ENCODE assay signal across 8 mouse cellular contexts in genomic region chr11:77893787-77894718, GRCm38 (mm10). TPM values are rescaled to one million over a fixed set of nuclear protein-coding genes. Genes with fewer than 3 reads are reported as not detected.
DNase-seq lines count a peak whose midpoint lies in the region; ATAC-seq and TF ChIP-seq lines count a peak whose summit lies in the region.

Pipox (minus strand) TSS chr11:77894096.

- H3K4me3 ChIP-seq in gastrocnemius, adult 2 months: peak within 1 kb of the TSS; percentile 23
- H3K4me3 ChIP-seq in hindbrain, embryonic 13.5 days: no peak within 1 kb of the TSS
- no peak within 1 kb of the TSS for H3K4me3 ChIP-seq in lung, embryonic 16.5 days (ENCODE audit: low read length)

- H3K27me3 ChIP-seq in hindbrain, embryonic 13.5 days: peaks cover 11% of the 10 kb centered on the region
- H3K27me3 ChIP-seq in lung, embryonic 16.5 days (ENCODE audit: control insufficient read depth, insufficient read depth, low read depth, low read length): 0 out of 2 replicates have a peak, but pooled peaks cover 2% of the 10 kb centered on the region

- H3K27ac ChIP-seq in gastrocnemius, adult 2 months: peak within 1 kb of the TSS; percentile 44; the same call in 1 of the 2 replicates
- H3K27ac ChIP-seq in hindbrain, embryonic 13.5 days: peak within 1 kb of the TSS; percentile 85
- peak within 1 kb of the TSS; percentile 79 for H3K27ac ChIP-seq in lung, embryonic 16.5 days (ENCODE audit: low read length)

- intact Hi-C loops in gastrocnemius, adult 2 months (cut with DNase I): no loop called here

- 8% methylated on average over 11 of the region's 11 CpGs for WGBS in hindbrain, embryonic 13.5 days
- 15% methylated on average over 11 of the region's 11 CpGs for WGBS in lung, embryonic 16.5 days

- no peaks in the 10 kb centered on the region for H3K9me3 ChIP-seq in hindbrain, embryonic 13.5 days
- H3K9me3 ChIP-seq in lung, embryonic 16.5 days (ENCODE audit: control insufficient read depth, low read length): no peaks in the 10 kb centered on the region

- H3K4me2 ChIP-seq in hindbrain, embryonic 13.5 days: peak within 1 kb of the TSS; percentile 34
- peak within 1 kb of the TSS; percentile 26 for H3K4me2 ChIP-seq in lung, embryonic 16.5 days (ENCODE audit: low read depth, low read length)

- H3K9ac ChIP-seq in hindbrain, embryonic 13.5 days: peak within 1 kb of the TSS; percentile 51; the same call in 1 of the 2 replicates
- H3K9ac ChIP-seq in lung, embryonic 16.5 days (ENCODE audit: low read length): peak within 1 kb of the TSS; percentile 40

- peak; percentile 69 for ATAC-seq in common myeloid progenitor, adult 5-6 weeks (replicated peaks; ENCODE audit: low read depth, poor library complexity, severe bottlenecking)
- peak; percentile 84 for ATAC-seq in hindbrain, embryonic 13.5 days (ENCODE audit: low FRiP score)
- ATAC-seq in lung, embryonic 16.5 days (ENCODE audit: low read depth): peak; percentile 93
- no peak for ATAC-seq in CD4-positive, CD25-positive, alpha-beta regulatory T cell, adult 4 months

- peaks cover 83% of the 10 kb centered on the region for H3K4me1 ChIP-seq in hindbrain, embryonic 13.5 days (replicated peaks)
- H3K4me1 ChIP-seq in lung, embryonic 16.5 days (replicated peaks; ENCODE audit: control insufficient read depth, insufficient read depth, low read length): peaks cover 27% of the 10 kb centered on the region

- no peaks in the 10 kb centered on the region for H3K36me3 ChIP-seq in hindbrain, embryonic 13.5 days
- no peaks in the 10 kb centered on the region for H3K36me3 ChIP-seq in lung, embryonic 16.5 days (ENCODE audit: control insufficient read depth, insufficient read depth, low read length)

- peak; percentile 49 for TF ChIP-seq CTCF in gastrocnemius, adult 2 months (IDR thresholded peaks at IDR 0.05)

- peak; percentile 95 for DNase-seq in adipocyte (ENCODE audit: low spot score)
- DNase-seq in gastrocnemius, adult 2 months: peak; percentile 85
- peak; percentile 59 to 74 for DNase-seq in layer of hippocampus, postnatal 25 days (ENCODE audit: extremely low spot score in 1 of 2, low spot score in 1 of 2)
- peak; percentile 98 for DNase-seq in retina, postnatal 1 day

RNA-seq across cellular contexts. Expression of gene Pipox, which starts in this region (rescaled TPM):
- not detected in 2 replicates for total RNA-seq in common myeloid progenitor, adult 5-6 weeks (2017)
- total RNA-seq in gastrocnemius, adult 2 months (2021): not detected
- polyA plus RNA-seq in hindbrain, embryonic 13.5 days (2015; fragmentation: Nextera tagmentation; extraction: Ambion mirVana): 4.2 and 6.6 TPM in 2 replicates
- 1 to 10 TPM; 1.5 to 1.8 TPM for total RNA-seq in layer of hippocampus, postnatal 25 days (2021)
- 1.1 and 1.7 TPM in 2 replicates for polyA plus RNA-seq in lung, embryonic 16.5 days (2015; fragmentation: Nextera tagmentation; extraction: Ambion mirVana)
- 1 to 10 TPM in 1 of 2 experiments, under 1 TPM in 1; 0.19 to 2.2 TPM for polyA plus RNA-seq in CD4-positive, CD25-positive, alpha-beta regulatory T cell, adult 4 months (2017; shearing (Covaris generic))

Comparison
In these comparisons a context has a peak if more than half of its experiments do, and no peak if none do; other contexts are left out.
1. Peak in ATAC-seq in common myeloid progenitor, adult 5-6 weeks; RNA of the gene not detected or under 1 TPM.
2. Peak in DNase-seq, H3K4me3 ChIP-seq and H3K27ac ChIP-seq in gastrocnemius, adult 2 months; RNA of the gene not detected or under 1 TPM.